Comparison of ENCODE assay signal across 22 mouse cellular contexts in genomic region chr10:94551511-94551910, GRCm38 (mm10).
DNase-seq lines count a peak whose midpoint lies in the region; ATAC-seq and TF ChIP-seq lines count a peak whose summit lies in the region.
"Had no signal": no experiment of that assay in that cellular context is flagged by ENCODE, and none has a peak within 500 bp of the region (broad histone marks: within the 10 kb centered on the region; RNA-seq: fewer than 3 reads in every experiment).

No protein-coding gene starts in this region.

- DNase-seq in heart, postnatal 0 days (ENCODE audit: low spot score) = no peak
- DNase-seq in heart, adult 18-20 months = no peak
- peak; percentile 43 for DNase-seq in CD4-positive, CD25-positive, alpha-beta regulatory T cell, adult 2 months (ENCODE audit: low read depth, low spot score)
- no peak for DNase-seq in adrenal gland, adult 8-10 months
- DNase-seq in adipocyte (ENCODE audit: low spot score) = no peak
- no peak for DNase-seq in midbrain, embryonic 11.5 days (ENCODE audit: low spot score, missing footprints)
- DNase-seq: adrenal gland, postnatal 25 days; cerebellum, adult 18-20 months; gastrocnemius, postnatal 36 days; kidney, postnatal 14 days; liver, postnatal 0 days; right cerebral cortex, postnatal 14 days; thymus, postnatal 36 days had no signal

- H3K9ac ChIP-seq in heart, postnatal 0 days (replicated peaks; ENCODE audit: low read depth, low read length) = no peak overlapping the region
- H3K9ac ChIP-seq in midbrain, embryonic 11.5 days (ENCODE audit: low read length) = no peak overlapping the region
- H3K9ac ChIP-seq: forebrain, embryonic 12.5 days; liver, postnatal 0 days; midbrain, embryonic 12.5 days; neural tube, embryonic 15.5 days had no signal

- no peak for ATAC-seq in heart, postnatal 0 days (ENCODE audit: insufficient read depth, low read depth)
- no peak for ATAC-seq in midbrain, embryonic 11.5 days (ENCODE audit: low FRiP score)
- ATAC-seq: hindbrain, embryonic 16.5 days; liver, postnatal 0 days had no signal

- H3K36me3 ChIP-seq in heart, postnatal 0 days (replicated peaks; ENCODE audit: control insufficient read depth, insufficient read depth, low read length) = no peaks in the 10 kb centered on the region
- H3K36me3 ChIP-seq in myocyte (ENCODE audit: control insufficient read depth, insufficient read depth) = no peaks in the 10 kb centered on the region
- no peaks in the 10 kb centered on the region for H3K36me3 ChIP-seq in midbrain, embryonic 11.5 days (ENCODE audit: control insufficient read depth, insufficient read depth, low read length)
- H3K36me3 ChIP-seq: embryonic facial prominence, embryonic 10.5 days; forebrain, embryonic 12.5 days; heart, embryonic 13.5 days; limb, embryonic 10.5 days; midbrain, embryonic 12.5 days; neural tube, embryonic 15.5 days had no signal

- H3K27me3 ChIP-seq in heart, postnatal 0 days (ENCODE audit: control insufficient read depth, insufficient read depth, low read length) = no peaks in the 10 kb centered on the region
- H3K27me3 ChIP-seq in myocyte (ENCODE audit: control insufficient read depth, insufficient read depth, insufficient read length) = no peaks in the 10 kb centered on the region
- no peaks in the 10 kb centered on the region for H3K27me3 ChIP-seq in midbrain, embryonic 11.5 days (ENCODE audit: control insufficient read depth, insufficient read depth, low read length)
- H3K27me3 ChIP-seq: forebrain, embryonic 12.5 days; heart, embryonic 13.5 days; midbrain, embryonic 12.5 days; neural tube, embryonic 15.5 days had no signal

- TF ChIP-seq CTCF in heart, postnatal 0 days (IDR thresholded peaks at IDR 0.05; ENCODE audit: low read depth) = no peak

- H3K4me1 ChIP-seq in heart, postnatal 0 days (ENCODE audit: control insufficient read depth, insufficient read depth) = peaks cover 17% of the 10 kb centered on the region
- peaks cover 35% of the 10 kb centered on the region for H3K4me1 ChIP-seq in brown adipose tissue, adult 24 weeks (ENCODE audit: control insufficient read depth, insufficient read depth, insufficient read length, low read length)
- peaks cover 6% of the 10 kb centered on the region; the same call in 1 of the 2 replicates for H3K4me1 ChIP-seq in midbrain, embryonic 11.5 days (ENCODE audit: control insufficient read depth, insufficient read depth, low read length)

- peak overlapping the region; percentile 15; the same call in 1 of the 2 replicates for H3K27ac ChIP-seq in heart, postnatal 0 days (ENCODE audit: low read depth)
- peak overlapping the region; percentile 34; the same call in 1 of the 2 replicates for H3K27ac ChIP-seq in brown adipose tissue, adult 24 weeks (replicated peaks; ENCODE audit: low read depth, low read length)
- H3K27ac ChIP-seq in midbrain, embryonic 11.5 days (ENCODE audit: low read depth, low read length) = no peak overlapping the region
- H3K27ac ChIP-seq: forebrain, embryonic 12.5 days; limb, embryonic 10.5 days; midbrain, embryonic 12.5 days; neural tube, embryonic 15.5 days had no signal

- TF ChIP-seq EP300 in heart, postnatal 0 days (IDR thresholded peaks at IDR 0.05; ENCODE audit: low read depth) = no peak

- no peak overlapping the region for H3ac ChIP-seq in myocyte (ENCODE audit: control insufficient read depth, insufficient read length)

- TF ChIP-seq POLR2A in myocyte (IDR thresholded peaks at IDR 0.05; ENCODE audit: insufficient read length, low read depth) = no peak

- WGBS in heart, postnatal 0 days = 84% methylated on average over 6 of the region's 6 CpGs
- WGBS in midbrain, embryonic 11.5 days = 94% methylated on average over 6 of the region's 6 CpGs

- no peak overlapping the region for H3K4me3 ChIP-seq in heart, postnatal 0 days (ENCODE audit: low read depth, low read length)
- H3K4me3 ChIP-seq in brown adipose tissue, adult 24 weeks (ENCODE audit: insufficient read depth, low read depth, low read length) = no peak overlapping the region
- no peak overlapping the region for H3K4me3 ChIP-seq in myocyte
- H3K4me3 ChIP-seq in midbrain, embryonic 11.5 days (ENCODE audit: low read depth, low read length) = no peak overlapping the region
- H3K4me3 ChIP-seq: embryonic facial prominence, embryonic 10.5 days; forebrain, embryonic 12.5 days; heart, embryonic 13.5 days; limb, embryonic 10.5 days; midbrain, embryonic 12.5 days; neural tube, embryonic 15.5 days had no signal

- H3K9me3 ChIP-seq in heart, postnatal 0 days (replicated peaks; ENCODE audit: control insufficient read depth, low read length) = no peaks in the 10 kb centered on the region
- H3K9me3 ChIP-seq in midbrain, embryonic 11.5 days (ENCODE audit: control insufficient read depth, low read length) = no peaks in the 10 kb centered on the region
- H3K9me3 ChIP-seq: embryonic facial prominence, embryonic 10.5 days; forebrain, embryonic 12.5 days; heart, embryonic 13.5 days; limb, embryonic 10.5 days; midbrain, embryonic 12.5 days; neural tube, embryonic 15.5 days had no signal

- peaks cover 26% of the 10 kb centered on the region for H3K79me2 ChIP-seq in myocyte (ENCODE audit: control insufficient read depth, insufficient read depth)

- no peak overlapping the region for H3K4me2 ChIP-seq in heart, postnatal 0 days (ENCODE audit: low read depth, low read length)
- H3K4me2 ChIP-seq in myocyte (ENCODE audit: low read depth) = peak overlapping the region; percentile 57
- no peak overlapping the region for H3K4me2 ChIP-seq in midbrain, embryonic 11.5 days
- H3K4me2 ChIP-seq: forebrain, embryonic 12.5 days; heart, embryonic 13.5 days; midbrain, embryonic 12.5 days; neural tube, embryonic 15.5 days had no signal

TF ChIP-seq in myocyte, 11 proteins besides CTCF, POLR2A, EP300 and RAD21:
- TF ChIP-seq E2F4 (IDR thresholded peaks at IDR 0.05; ENCODE audit: insufficient read depth) = no peak
- TF ChIP-seq MYOG (IDR thresholded peaks at IDR 0.05; ENCODE audit: control insufficient read depth in 1 of 3, insufficient read depth in 1 of 3, insufficient read length in 2 of 3, low read depth in 2 of 3) = peak in 1 of 3 experiments; percentile 14
